Mouse (Mus musculus) MEL (cell line): ENCODE measurements around the gene Syt1. TPM values are rescaled to one million over a fixed set of nuclear protein-coding genes. Genes with fewer than 3 reads are reported as not detected.

ENCODE experiments used
- DNase-seq: peaks from one replicate; pipeline ENCODE4 v3.0.0; 2011; ENCODE audit warnings: low read depth, low spot score
- H3K27ac ChIP-seq: 2 replicates; pipeline ENCODE4 v1.5.1; 2012; ENCODE audit warnings: low read depth, mild to moderate bottlenecking, control low read depth, low read length, moderate library complexity; ENCODE audit not compliant: control insufficient read depth
- H3K27me3 ChIP-seq, 2 experiments: fragments of 150-350 bp in 1 of 2; sonication (generic) in 1 of 2; 2 replicates each; pipeline ENCODE4 v1.6.1; 2012; ENCODE audit warnings: low read length in 2 of 2, mild to moderate bottlenecking in 2 of 2, improper control_type of control experiment in 1 of 2, moderate library complexity in 1 of 2; ENCODE audit not compliant: insufficient read depth in 2 of 2, control insufficient read depth in 1 of 2
- H3K36me3 ChIP-seq, 2 experiments: 2 replicates each; pipeline ENCODE4 v1.6.1; 2012 to 2014; ENCODE audit warnings: low read length in 2 of 2, improper control_type of control experiment in 1 of 2, inconsistent platforms in 1 of 2, mild to moderate bottlenecking in 1 of 2; ENCODE audit not compliant: insufficient read depth in 2 of 2, control insufficient read depth in 1 of 2
- H3K4me1 ChIP-seq, 2 experiments: fragments of 150-350 bp in 1 of 2; sonication (generic) in 1 of 2; 2 replicates each; pipeline ENCODE4 v1.6.1; 2012; ENCODE audit warnings: low read length in 2 of 2, improper control_type of control experiment in 1 of 2, mild to moderate bottlenecking in 1 of 2; ENCODE audit not compliant: insufficient read depth in 2 of 2, control insufficient read depth in 1 of 2
- H3K4me3 ChIP-seq, 2 experiments: fragments of 150-350 bp in 1 of 2; sonication (generic) in 1 of 2; 2 replicates each; pipeline ENCODE4 v1.5.1; 2012; ENCODE audit warnings: low read depth in 2 of 2, low read length in 2 of 2, mild to moderate bottlenecking in 2 of 2, moderate library complexity in 2 of 2, control low read depth in 1 of 2, improper control_type of control experiment in 1 of 2; ENCODE audit not compliant: control insufficient read depth in 1 of 2, insufficient read depth in 1 of 2
- H3K79me2 ChIP-seq: 2 replicates; pipeline ENCODE4 v1.6.1; 2012; ENCODE audit warnings: mild to moderate bottlenecking, low read length, moderate library complexity; ENCODE audit not compliant: control insufficient read depth, poor library complexity, insufficient read depth
- H3K9ac ChIP-seq: 2 replicates; pipeline ENCODE4 v1.6.1; 2012; ENCODE audit warnings: low read depth, mild to moderate bottlenecking, control low read depth, low read length, moderate library complexity; ENCODE audit not compliant: control insufficient read depth, poor library complexity, severe bottlenecking
- H3K9me3 ChIP-seq: fragments of 150-350 bp; sonication (generic); replicated peaks from 2 replicates; pipeline ENCODE4 v1.6.1; 2012; ENCODE audit warnings: mild to moderate bottlenecking, low read length, improper control_type of control experiment, moderate library complexity; ENCODE audit not compliant: insufficient read depth
- CHD1 ChIP-seq: IDR thresholded peaks from 2 replicates; pipeline ENCODE4 v1.6.1; 2012; ENCODE audit warnings: low read depth, mild to moderate bottlenecking, inconsistent platforms, low read length, improper control_type of control experiment
- CHD2 ChIP-seq: IDR thresholded peaks from 2 replicates; pipeline ENCODE4 v1.6.1; 2011; ENCODE audit warnings: low read length, improper control_type of control experiment
- ELF1 ChIP-seq: IDR thresholded peaks from 2 replicates; pipeline ENCODE4 v1.6.1; 2014; ENCODE audit warnings: low read depth, mild to moderate bottlenecking, inconsistent platforms, low read length, improper control_type of control experiment, moderate library complexity
- EP300 ChIP-seq, 2 experiments: IDR thresholded peaks; 2 replicates each; pipeline ENCODE4 v1.6.1; 2011; ENCODE audit warnings: improper control_type of control experiment in 2 of 2, low read length in 2 of 2, low read depth in 1 of 2, mild to moderate bottlenecking in 1 of 2
- ETS1 ChIP-seq: IDR thresholded peaks from 2 replicates; pipeline ENCODE4 v1.6.1; 2012; ENCODE audit warnings: low read depth, mild to moderate bottlenecking, inconsistent platforms, low read length, improper control_type of control experiment, moderate library complexity
- GABPA ChIP-seq: IDR thresholded peaks from 2 replicates; pipeline ENCODE4 v1.6.1; 2012; ENCODE audit warnings: low read depth, mild to moderate bottlenecking, inconsistent platforms, low read length, improper control_type of control experiment, moderate library complexity
- GATA1 ChIP-seq: IDR thresholded peaks from 2 replicates; pipeline ENCODE4 v1.6.1; 2011; ENCODE audit warnings: low read depth, low read length, improper control_type of control experiment
- KAT2A ChIP-seq: conservative IDR thresholded peaks from 2 replicates; pipeline ENCODE4 v1.6.1; 2012; ENCODE audit warnings: low read depth, low read length, improper control_type of control experiment, inconsistent platforms
- MAFK ChIP-seq: IDR thresholded peaks from 2 replicates; pipeline ENCODE4 v1.6.1; 2011; ENCODE audit warnings: low read depth, mild to moderate bottlenecking, low read length, improper control_type of control experiment, borderline replicate concordance
- MAX ChIP-seq: IDR thresholded peaks from 2 replicates; pipeline ENCODE4 v1.6.1; 2011; ENCODE audit warnings: low read length, improper control_type of control experiment
- MAZ ChIP-seq: IDR thresholded peaks from 2 replicates; pipeline ENCODE4 v1.6.1; 2012; ENCODE audit warnings: low read depth, mild to moderate bottlenecking, inconsistent platforms, low read length, improper control_type of control experiment
- MEF2A ChIP-seq: IDR thresholded peaks from 2 replicates; pipeline ENCODE4 v1.6.1; 2014; ENCODE audit warnings: low read depth, mild to moderate bottlenecking, inconsistent platforms, low read length, improper control_type of control experiment; ENCODE audit not compliant: poor library complexity, insufficient replicate concordance, severe bottlenecking; ENCODE audit errors: extremely low read depth
- MXI1 ChIP-seq: IDR thresholded peaks from 2 replicates; pipeline ENCODE4 v1.6.1; 2011; ENCODE audit warnings: mild to moderate bottlenecking, low read depth, low read length, improper control_type of control experiment
- MYB ChIP-seq: IDR thresholded peaks from 2 replicates; pipeline ENCODE4 v1.6.1; 2011; ENCODE audit warnings: mild to moderate bottlenecking, low read depth, low read length, improper control_type of control experiment
- MYC ChIP-seq: IDR thresholded peaks from 2 replicates; pipeline ENCODE4 v1.6.1; 2011; ENCODE audit warnings: low read depth, mild to moderate bottlenecking, low read length, improper control_type of control experiment, moderate library complexity
- NELFE ChIP-seq: IDR thresholded peaks from 2 replicates; pipeline ENCODE4 v1.6.1; 2011; ENCODE audit warnings: low read depth, low read length, improper control_type of control experiment
- POLR2A ChIP-seq, 2 experiments: IDR thresholded peaks; 2 replicates each; pipeline ENCODE4 v1.6.1; 2011 to 2012; ENCODE audit warnings: low read length in 2 of 2, mild to moderate bottlenecking in 2 of 2, control low read depth in 1 of 2, improper control_type of control experiment in 1 of 2, low read depth in 1 of 2, moderate library complexity in 1 of 2; ENCODE audit not compliant: control insufficient read depth in 1 of 2, insufficient read depth in 1 of 2, poor library complexity in 1 of 2
- POLR2AphosphoS5 ChIP-seq: IDR thresholded peaks from 2 replicates; pipeline ENCODE4 v1.6.1; 2012; ENCODE audit warnings: low read depth, borderline replicate concordance, mild to moderate bottlenecking, inconsistent platforms, low read length, moderate library complexity, mixed read lengths
- RAD21 ChIP-seq: IDR thresholded peaks from 2 replicates; pipeline ENCODE4 v1.6.1; 2011; ENCODE audit warnings: mild to moderate bottlenecking, low read depth, low read length, improper control_type of control experiment
- SIN3A ChIP-seq: IDR thresholded peaks from 2 replicates; pipeline ENCODE4 v1.6.1; 2012; ENCODE audit warnings: low read length, improper control_type of control experiment, inconsistent platforms
- TAL1 ChIP-seq: IDR thresholded peaks from 2 replicates; pipeline ENCODE4 v1.6.1; 2012; ENCODE audit warnings: mild to moderate bottlenecking, inconsistent platforms, low read length, moderate library complexity, mixed read lengths
- TBP ChIP-seq: IDR thresholded peaks from 2 replicates; pipeline ENCODE4 v1.8.0; 2011; ENCODE audit warnings: low read depth, low read length, improper control_type of control experiment
- UBTF ChIP-seq: IDR thresholded peaks from 2 replicates; pipeline ENCODE4 v1.6.1; 2012; ENCODE audit warnings: low read depth, mild to moderate bottlenecking, inconsistent platforms, low read length, improper control_type of control experiment, moderate library complexity, borderline replicate concordance; ENCODE audit not compliant: insufficient read depth
- USF1 ChIP-seq: IDR thresholded peaks from 2 replicates; pipeline ENCODE4 v1.6.1; 2014; ENCODE audit warnings: low read depth, mild to moderate bottlenecking, inconsistent platforms, low read length, improper control_type of control experiment, moderate library complexity
- USF2 ChIP-seq, 2 experiments: IDR thresholded peaks; 2 replicates each; pipeline ENCODE4 v1.6.1; 2011 to 2012; ENCODE audit warnings: improper control_type of control experiment in 2 of 2, low read length in 2 of 2, borderline replicate concordance in 1 of 2, inconsistent platforms in 1 of 2, low read depth in 1 of 2, mild to moderate bottlenecking in 1 of 2; ENCODE audit not compliant: insufficient read depth in 1 of 2
- ZKSCAN1 ChIP-seq: IDR thresholded peaks from 2 replicates; pipeline ENCODE4 v1.6.1; 2012; ENCODE audit warnings: low read depth, mild to moderate bottlenecking, inconsistent platforms, low read length, improper control_type of control experiment, moderate library complexity
- ZMIZ1 ChIP-seq: IDR thresholded peaks from 2 replicates; pipeline ENCODE4 v1.6.1; 2012; ENCODE audit warnings: low read depth, mild to moderate bottlenecking, inconsistent platforms, low read length, improper control_type of control experiment, moderate library complexity
- polyA plus RNA-seq, 2 experiments: library from polyadenylated mRNA; stranded (reverse) in 1 of 2; unstranded in 1 of 2; fragments of >175 nt in 1 of 2; fragments of >200 nt in 1 of 2; gene quantifications; 2 replicates each; pipeline versions ENCODE4 v1.2.1 to v1.2.4; 2012; ENCODE audit warnings: low replicate concordance in 2 of 2, low read depth in 1 of 2; ENCODE audit not compliant: insufficient read length in 2 of 2, insufficient read depth in 1 of 2, missing spikeins in 1 of 2
- total RNA-seq: library from RNA; depleted of rRNA; stranded (reverse); fragments of 300-350 nt; gene quantifications from 2 replicates; pipeline ENCODE4 v1.2.3, GENCODE M21; 2012

The Syt1 gene
- total and polyA plus RNA-seq, 3 experiments = not detected

- Histone ChIP-seq H3K9ac (no peak overlapping the region), H3K27me3 (no peaks in the 10 kb centered on the region), H3K4me1 (no peaks in the 10 kb centered on the region), H3K79me2 (no peaks in the 10 kb centered on the region), H3K36me3 (no peaks in the 10 kb centered on the region), H3K9me3 (no peaks in the 10 kb centered on the region), H3K4me3 (no peak overlapping the region), H3K27ac (no peak overlapping the region)
- no peak for DNase-seq
- TF ChIP-seq GATA1 (no peak), NELFE (no peak), MAZ (no peak), TBP (no peak), MEF2A (no peak), MAFK (no peak), UBTF (no peak), ELF1 (no peak), ZKSCAN1 (no peak), POLR2AphosphoS5 (no peak), CHD1 (no peak), RAD21 (no peak), USF1 (no peak), KAT2A (no peak), GABPA (no peak), MYC (no peak), POLR2A (IDR thresholded peaks at IDR 0.05; ENCODE audit: control insufficient read depth in 1 of 2, insufficient read depth in 1 of 2, low read depth in 1 of 2, low read length in 2 of 2, poor library complexity in 1 of 2) (no peak), SIN3A (no peak), MXI1 (no peak)
Measured at GRCm38 (mm10) chr10:108987250-108987649, 23.5 kb downstream of the Syt1 start.

GRCm38 (mm10) chr10:108979660-108980059, 31.1 kb downstream of the Syt1 start:
- TF ChIP-seq ZMIZ1 = no peak
- no peak for TF ChIP-seq EP300 (IDR thresholded peaks at IDR 0.05; ENCODE audit: low read depth in 1 of 2, low read length in 2 of 2)
- no peak for TF ChIP-seq USF2 (IDR thresholded peaks at IDR 0.05; ENCODE audit: borderline replicate concordance in 1 of 2, insufficient read depth in 1 of 2, low read depth in 1 of 2, low read length in 2 of 2)
- TF ChIP-seq CHD2 = no peak
- no peak for TF ChIP-seq TAL1
- TF ChIP-seq POLR2AphosphoS5 = no peak
- TF ChIP-seq KAT2A = no peak
- TF ChIP-seq MYB = no peak
- TF ChIP-seq MAX = no peak
- no peak for TF ChIP-seq ETS1
- Histone ChIP-seq H3K4me3 (no peak overlapping the region), H3K27ac (no peak overlapping the region), H3K27me3 (no peaks in the 10 kb centered on the region), H3K9ac (no peak overlapping the region), H3K36me3 (no peaks in the 10 kb centered on the region), H3K79me2 (no peaks in the 10 kb centered on the region), H3K4me1 (no peaks in the 10 kb centered on the region), H3K9me3 (no peaks in the 10 kb centered on the region)
- DNase-seq = no peak
